16 mouse cellular contexts compared by ENCODE assay signal in the genomic region with DNA sequence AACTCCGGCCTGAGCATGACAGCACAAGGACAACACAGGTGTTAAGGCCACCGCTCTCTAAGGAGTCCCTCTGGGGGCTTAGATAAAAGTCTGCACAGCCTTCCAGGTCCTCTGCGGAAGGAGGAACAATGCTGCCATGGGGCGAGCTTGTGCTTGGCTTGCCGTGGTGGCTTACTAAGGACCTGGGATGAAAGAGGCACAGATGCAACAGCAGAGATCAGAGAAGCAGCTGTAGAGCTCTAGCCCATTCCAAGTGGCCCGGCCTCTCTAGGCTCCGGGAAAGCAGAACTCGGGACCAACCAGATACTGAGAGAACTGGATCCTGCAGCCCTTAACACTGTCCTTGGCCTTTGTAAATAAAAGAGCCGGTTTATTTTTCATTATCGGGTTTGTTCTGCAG. TPM values are rescaled to one million over a fixed set of nuclear protein-coding genes. Genes with fewer than 3 reads are reported as not detected.
DNase-seq lines count a peak whose midpoint lies in the region; ATAC-seq and TF ChIP-seq lines count a peak whose summit lies in the region.
"Had no signal": no experiment of that assay in that cellular context is flagged by ENCODE, and none has a peak within 500 bp of the region (broad histone marks: within the 10 kb centered on the region; RNA-seq: fewer than 3 reads in every experiment).

No protein-coding gene starts in this region.

- WGBS in heart, embryonic 12.5 days: 71% methylated on average over 10 of the region's 10 CpGs
- WGBS in heart, adult 2 months: 73% methylated on average over 10 of the region's 10 CpGs
- WGBS in liver, embryonic 15.5 days (ENCODE audit: insufficient replicate concordance): 63% methylated on average over 10 of the region's 10 CpGs

- no peaks in the 10 kb centered on the region for H3K79me2 ChIP-seq in heart, adult 2 months (replicated peaks; ENCODE audit: control insufficient read depth, insufficient read depth, low read length)
- H3K79me2 ChIP-seq in MEL (ENCODE audit: control insufficient read depth, insufficient read depth, low read length, poor library complexity): no peaks in the 10 kb centered on the region

- ATAC-seq in heart, embryonic 12.5 days (ENCODE audit: insufficient number of reproducible peaks, low FRiP score): no peak
- ATAC-seq in erythroblast, adult 5-6 weeks (replicated peaks; ENCODE audit: low FRiP score, poor library complexity, severe bottlenecking): peak; percentile 10; the same call in 1 of the 2 replicates
- no peak for ATAC-seq in liver, embryonic 15.5 days (ENCODE audit: insufficient read depth)
- ATAC-seq: midbrain, embryonic 15.5 days had no signal

- no peak overlapping the region for H3K4me3 ChIP-seq in heart, embryonic 12.5 days
- no peak overlapping the region for H3K4me3 ChIP-seq in heart, adult 2 months
- no peak overlapping the region for H3K4me3 ChIP-seq in MEL (ENCODE audit: control insufficient read depth in 1 of 2, insufficient read depth in 1 of 2, low read depth in 2 of 2, low read length in 2 of 2)
- peak overlapping the region; percentile 60 for H3K4me3 ChIP-seq in liver, embryonic 15.5 days (replicated peaks)
- H3K4me3 ChIP-seq: limb, embryonic 15.5 days; midbrain, embryonic 15.5 days; neural tube, embryonic 12.5 days had no signal

- peak overlapping the region; percentile 68 for H3K27ac ChIP-seq in heart, embryonic 12.5 days (ENCODE audit: poor library complexity, severe bottlenecking)
- H3K27ac ChIP-seq in heart, adult 2 months: no peak overlapping the region; the same call in 1 of the 2 replicates
- peak overlapping the region; percentile 67 for H3K27ac ChIP-seq in MEL (ENCODE audit: control insufficient read depth, low read depth, low read length)
- H3K27ac ChIP-seq in liver, embryonic 15.5 days (replicated peaks): peak overlapping the region; percentile 92
- H3K27ac ChIP-seq: limb, embryonic 15.5 days; midbrain, embryonic 15.5 days; neural tube, embryonic 12.5 days had no signal

- H3K36me3 ChIP-seq in heart, embryonic 12.5 days: peaks cover 54% of the 10 kb centered on the region
- peaks cover 3% of the 10 kb centered on the region; the same call in 1 of the 2 replicates for H3K36me3 ChIP-seq in heart, adult 2 months (ENCODE audit: control insufficient read depth, insufficient read depth, low read length)
- H3K36me3 ChIP-seq in MEL (ENCODE audit: control insufficient read depth in 1 of 2, insufficient read depth in 2 of 2, low read length in 2 of 2): peaks cover 12 to 24% of the 10 kb centered on the region in 2 experiments
- peaks cover 67% of the 10 kb centered on the region for H3K36me3 ChIP-seq in liver, embryonic 15.5 days (replicated peaks)

- H3K27me3 ChIP-seq in heart, embryonic 12.5 days (replicated peaks): no peaks in the 10 kb centered on the region
- H3K27me3 ChIP-seq in heart, adult 2 months (ENCODE audit: control insufficient read depth, insufficient read depth, low read length): no peaks in the 10 kb centered on the region
- H3K27me3 ChIP-seq in MEL (ENCODE audit: control insufficient read depth in 1 of 2, insufficient read depth in 2 of 2, low read length in 2 of 2): no peaks in the 10 kb centered on the region
- no peaks in the 10 kb centered on the region for H3K27me3 ChIP-seq in liver, embryonic 15.5 days
- H3K27me3 ChIP-seq: limb, embryonic 15.5 days; midbrain, embryonic 15.5 days; neural tube, embryonic 12.5 days had no signal

- no peak for DNase-seq in heart, adult 2 months
- no peak for DNase-seq in MEL (ENCODE audit: low read depth, low spot score)
- no peak for DNase-seq in spleen, postnatal 14 days (ENCODE audit: low spot score in 2 of 2)
- DNase-seq in urinary bladder, postnatal 10 days (ENCODE audit: low spot score): no peak
- DNase-seq: adrenal gland, postnatal 14 days; kidney, postnatal 14 days; layer of hippocampus, postnatal 36 days; lung, postnatal 4 days; retina, postnatal 1 day; spleen, adult 18-20 months had no signal

- no peak for TF ChIP-seq POLR2A in heart, adult 2 months (IDR thresholded peaks at IDR 0.05; ENCODE audit: insufficient read depth, low read depth, low read length)
- TF ChIP-seq POLR2A in MEL (IDR thresholded peaks at IDR 0.05; ENCODE audit: control insufficient read depth in 1 of 2, insufficient read depth in 1 of 2, low read depth in 1 of 2, low read length in 2 of 2, poor library complexity in 1 of 2): no peak

- TF ChIP-seq CTCF in heart, adult 2 months (IDR thresholded peaks at IDR 0.05): no peak
- no peak for TF ChIP-seq CTCF in MEL (IDR thresholded peaks at IDR 0.05 in 2 of 3, conservative IDR thresholded peaks at IDR 0.05 in 1 of 3; ENCODE audit: control insufficient read depth in 1 of 3, insufficient read depth in 1 of 3, low read depth in 2 of 3, low read length in 3 of 3, poor library complexity in 1 of 3, severe bottlenecking in 1 of 3)

- H3K4me2 ChIP-seq in heart, embryonic 12.5 days: peak overlapping the region; percentile 32; the same call in 1 of the 2 replicates
- H3K4me2 ChIP-seq in liver, embryonic 15.5 days: peak overlapping the region; percentile 64
- H3K4me2 ChIP-seq: limb, embryonic 15.5 days; midbrain, embryonic 15.5 days; neural tube, embryonic 12.5 days had no signal

- TF ChIP-seq EP300 in heart, adult 2 months (IDR thresholded peaks at IDR 0.05; ENCODE audit: insufficient read depth, low read depth, low read length): no peak
- no peak for TF ChIP-seq EP300 in MEL (IDR thresholded peaks at IDR 0.05; ENCODE audit: low read depth in 1 of 2, low read length in 2 of 2)

- TF ChIP-seq RAD21 in MEL (IDR thresholded peaks at IDR 0.05; ENCODE audit: low read depth, low read length): no peak

- intact Hi-C loops in heart, adult 2 months (cut with DNase I): no loop called here

- H3K9me3 ChIP-seq in heart, embryonic 12.5 days (replicated peaks): no peaks in the 10 kb centered on the region
- no peaks in the 10 kb centered on the region for H3K9me3 ChIP-seq in MEL (replicated peaks; ENCODE audit: insufficient read depth, low read length)
- no peaks in the 10 kb centered on the region for H3K9me3 ChIP-seq in liver, embryonic 15.5 days (replicated peaks)
- H3K9me3 ChIP-seq: limb, embryonic 15.5 days; midbrain, embryonic 15.5 days; neural tube, embryonic 12.5 days had no signal

- H3K4me1 ChIP-seq in heart, embryonic 12.5 days (replicated peaks): peaks cover 56% of the 10 kb centered on the region
- H3K4me1 ChIP-seq in heart, adult 2 months (ENCODE audit: control insufficient read depth, insufficient read depth, low read length): peaks cover 1% of the 10 kb centered on the region; the same call in 1 of the 2 replicates
- peaks cover 12 to 23% of the 10 kb centered on the region in 2 experiments for H3K4me1 ChIP-seq in MEL (ENCODE audit: control insufficient read depth in 1 of 2, insufficient read depth in 2 of 2, low read length in 2 of 2)
- H3K4me1 ChIP-seq in liver, embryonic 15.5 days (replicated peaks): peaks cover 78% of the 10 kb centered on the region

- H3K9ac ChIP-seq in heart, embryonic 12.5 days: no peak overlapping the region; the same call in 1 of the 2 replicates
- H3K9ac ChIP-seq in heart, adult 2 months (ENCODE audit: low read depth, low read length): no peak overlapping the region
- no peak overlapping the region for H3K9ac ChIP-seq in MEL (ENCODE audit: control insufficient read depth, low read depth, low read length, poor library complexity, severe bottlenecking)
- H3K9ac ChIP-seq in liver, embryonic 15.5 days: peak overlapping the region; percentile 69
- H3K9ac ChIP-seq: limb, embryonic 15.5 days; midbrain, embryonic 15.5 days; neural tube, embryonic 12.5 days had no signal

TF ChIP-seq in MEL, 35 proteins besides CTCF, POLR2A, EP300 and RAD21 (continues in another document):
- TF ChIP-seq BHLHE40 (IDR thresholded peaks at IDR 0.05; ENCODE audit: borderline replicate concordance, low read depth, low read length) (no peak), MXI1 (IDR thresholded peaks at IDR 0.05; ENCODE audit: low read depth, low read length) (no peak), TBP (IDR thresholded peaks at IDR 0.05; ENCODE audit: low read depth, low read length) (no peak), TCF12 (IDR thresholded peaks at IDR 0.05; ENCODE audit: low read depth, low read length) (no peak), NELFE (IDR thresholded peaks at IDR 0.05; ENCODE audit: low read depth, low read length) (no peak)

RNA-seq across cellular contexts. Expression of gene Pnma1, which starts 3.6 kb away (rescaled TPM):
- polyA plus RNA-seq in heart, embryonic 12.5 days (2016; fragmentation: Nextera tagmentation; extraction: Ambion mirVana): 0.40 and 0.68 TPM in 2 replicates
- under 1 TPM; 0.10 to 0.20 TPM for total RNA-seq in heart, adult 2 months (2021)
- polyA plus RNA-seq in heart, adult 2 months (2012; rRNA removed): 0.04 and 0.06 TPM in 2 replicates
- 0.10 and 0.31 TPM in 2 replicates for total RNA-seq in MEL (2012; rRNA removed)
- under 1 TPM in 1 of 2 experiments, not detected in 1; 0.46 TPM for polyA plus RNA-seq in MEL (2012; ENCODE audit: insufficient read depth in 1 of 2, insufficient read length in 2 of 2, low read depth in 1 of 2, low replicate concordance in 2 of 2, missing spikeins in 1 of 2)
- total RNA-seq in erythroblast, adult 5-6 weeks (2015; ENCODE audit: low replicate concordance): 1.5 and 4.4 TPM in 2 replicates
- 1.0 and 4.5 TPM in 2 replicates for total RNA-seq in erythroblast, adult 5-6 weeks (2017; ENCODE audit: low replicate concordance)
- 0.16 and 0.24 TPM in 2 replicates for polyA plus RNA-seq in liver, embryonic 15.5 days (2015; fragmentation: Nextera tagmentation; extraction: Ambion mirVana)

RNA-seq across cellular contexts. Expression of gene Dnal1, which starts 37.7 kb away (rescaled TPM):
- polyA plus RNA-seq in heart, embryonic 12.5 days (2016; fragmentation: Nextera tagmentation; extraction: Ambion mirVana): 4.4 and 5.4 TPM in 2 replicates
- total RNA-seq in heart, adult 2 months (2021): 1 to 10 TPM; 6.9 to 7.9 TPM
- polyA plus RNA-seq in heart, adult 2 months (2012; rRNA removed): 3.4 and 5.4 TPM in 2 replicates
- total RNA-seq in MEL (2012; rRNA removed): 0.98 and 1.3 TPM in 2 replicates
- 1 to 10 TPM in 1 of 2 experiments, not detected in 1; 1.7 TPM for polyA plus RNA-seq in MEL (2012; ENCODE audit: insufficient read depth in 1 of 2, insufficient read length in 2 of 2, low read depth in 1 of 2, low replicate concordance in 2 of 2, missing spikeins in 1 of 2)
- 0.63 TPM in 1 of 2 replicates, not detected in the other for total RNA-seq in erythroblast, adult 5-6 weeks (2015; ENCODE audit: low replicate concordance)
- not detected in 2 replicates for total RNA-seq in erythroblast, adult 5-6 weeks (2017; ENCODE audit: low replicate concordance)
- 0.23 and 0.24 TPM in 2 replicates for polyA plus RNA-seq in liver, embryonic 15.5 days (2015; fragmentation: Nextera tagmentation; extraction: Ambion mirVana)

RNA-seq across cellular contexts. Expression of gene Acot6, which starts 51.5 kb away (rescaled TPM):
- 0.64 and 1.1 TPM in 2 replicates for polyA plus RNA-seq in heart, embryonic 12.5 days (2016; fragmentation: Nextera tagmentation; extraction: Ambion mirVana)
- total RNA-seq in heart, adult 2 months (2021): 1 to 10 TPM; 2.2 TPM
- polyA plus RNA-seq in heart, adult 2 months (2012; rRNA removed): 1.5 and 2.6 TPM in 2 replicates
- total RNA-seq in MEL (2012; rRNA removed): 2.7 and 3.2 TPM in 2 replicates
- 1 to 10 TPM in 1 of 2 experiments, not detected in 1; 3.3 TPM for polyA plus RNA-seq in MEL (2012; ENCODE audit: insufficient read depth in 1 of 2, insufficient read length in 2 of 2, low read depth in 1 of 2, low replicate concordance in 2 of 2, missing spikeins in 1 of 2)
- not detected in 2 replicates for total RNA-seq in erythroblast, adult 5-6 weeks (2015; ENCODE audit: low replicate concordance)
- total RNA-seq in erythroblast, adult 5-6 weeks (2017; ENCODE audit: low replicate concordance): 0.42 and 2.3 TPM in 2 replicates
- polyA plus RNA-seq in liver, embryonic 15.5 days (2015; fragmentation: Nextera tagmentation; extraction: Ambion mirVana): 0.44 and 0.66 TPM in 2 replicates
